Mouse (Mus musculus) adipocyte (in vitro differentiated cells): ENCODE results near the gene Raver2.

ENCODE experiments used
- DNase-seq: peaks from one replicate; pipeline ENCODE4 v3.0.0-alpha.2; 2016; ENCODE audit warnings: low spot score

The Raver2 gene

GRCm38 (mm10) chr4:101107122-101107521 lies 38.3 kb downstream of the Raver2 start:
- no peak for DNase-seq

- no peak for DNase-seq
These were observed 52.2 kb downstream of the Raver2 start for GRCm38 (mm10) chr4:101121002-101121401.

- DNase-seq, result no peak
These were observed 66.2 kb downstream of the Raver2 start for GRCm38 (mm10) chr4:101135013-101135412.

- DNase-seq, result no peak
These were observed 67.1 kb downstream of the Raver2 start for GRCm38 (mm10) chr4:101135909-101136308.

GRCm38 (mm10) chr4:101137975-101138374 lies 69.2 kb downstream of the Raver2 start:
- DNase-seq, result no peak

- no peak for DNase-seq
These were observed 73.0 kb downstream of the Raver2 start for GRCm38 (mm10) chr4:101141768-101142167.

- no peak for DNase-seq
These were observed 75.1 kb downstream of the Raver2 start for GRCm38 (mm10) chr4:101143901-101144300.

GRCm38 (mm10) chr4:101144361-101144760 lies 75.6 kb downstream of the Raver2 start:
- no peak for DNase-seq

- DNase-seq, result no peak
These were observed 76.0 kb downstream of the Raver2 start for GRCm38 (mm10) chr4:101144790-101145189.

- DNase-seq, result peak; percentile 77
These were observed 77.4 kb downstream of the Raver2 start for GRCm38 (mm10) chr4:101146047-101146745.

GRCm38 (mm10) chr4:101146891-101147655 lies 78.3 kb downstream of the Raver2 start:
- DNase-seq, result no peak

GRCm38 (mm10) chr4:101155541-101155940 lies 86.8 kb downstream of the Raver2 start:
- no peak for DNase-seq

- DNase-seq, result no peak
These were observed 88.7 kb downstream of the Raver2 start for GRCm38 (mm10) chr4:101157476-101157875.

- DNase-seq, result no peak
These were observed 89.5 kb downstream of the Raver2 start for GRCm38 (mm10) chr4:101158282-101158681.

GRCm38 (mm10) chr4:101159191-101159764 lies 90.5 kb downstream of the Raver2 start:
- no peak for DNase-seq

- DNase-seq, result no peak
These were observed 92.0 kb downstream of the Raver2 start for GRCm38 (mm10) chr4:101160821-101161220.

GRCm38 (mm10) chr4:101164189-101164588 lies 95.4 kb downstream of the Raver2 start:
- DNase-seq, result no peak

- no peak for DNase-seq
These were observed 95.9 kb downstream of the Raver2 start for GRCm38 (mm10) chr4:101164673-101165072.

- DNase-seq, result no peak
These were observed 97.0 kb downstream of the Raver2 start for GRCm38 (mm10) chr4:101165776-101166175.

- DNase-seq, result no peak
These were observed 99.0 kb downstream of the Raver2 start for GRCm38 (mm10) chr4:101167777-101168176.

- peak; percentile 35 for DNase-seq
These were observed 99.5 kb downstream of the Raver2 start for GRCm38 (mm10) chr4:101168189-101168778.

- DNase-seq, result no peak
These were observed 104.0 kb downstream of the Raver2 start for GRCm38 (mm10) chr4:101172738-101173137.
